Mouse (Mus musculus) embryo, embryonic 10 days (tissue): ENCODE measurements at regions not wholly inside any gene's neighbourhood (a gene's known extent, or its start where the extent isn't known, plus 50 kb on each side); places are given as distances from the start of the nearest gene placed in this dataset.
"Not testable (repeated sequence)": the region's sequence is repeated elsewhere in the genome, so short reads cannot be mapped to it uniquely, and the experiment has no call there.

Source experiments
- DNase-seq: peaks from one replicate; pipeline ENCODE4 v3.0.0-alpha.2; 2015; ENCODE audit warnings: low spot score

DNA sequence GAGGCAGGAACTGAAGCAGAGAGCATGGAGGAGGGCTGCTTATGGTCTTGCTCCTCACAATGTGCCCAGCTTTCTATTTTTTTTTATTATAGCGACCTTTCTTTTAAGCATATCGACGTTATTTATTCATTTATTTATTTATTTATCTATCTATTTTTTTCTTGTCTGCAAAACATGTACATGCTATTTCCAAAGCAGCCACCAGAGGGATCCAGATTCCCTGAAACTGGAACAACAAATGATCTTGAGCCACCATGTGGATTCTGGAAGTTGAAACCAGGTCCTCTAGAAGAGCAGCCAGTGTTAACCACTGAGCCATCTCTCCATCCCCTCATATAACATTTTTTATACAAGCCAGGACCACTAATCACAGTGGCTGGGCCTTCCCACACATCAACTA is 338.1 kb downstream of the Gm21863 start:
- DNase-seq, result not testable (repeated sequence)

DNA sequence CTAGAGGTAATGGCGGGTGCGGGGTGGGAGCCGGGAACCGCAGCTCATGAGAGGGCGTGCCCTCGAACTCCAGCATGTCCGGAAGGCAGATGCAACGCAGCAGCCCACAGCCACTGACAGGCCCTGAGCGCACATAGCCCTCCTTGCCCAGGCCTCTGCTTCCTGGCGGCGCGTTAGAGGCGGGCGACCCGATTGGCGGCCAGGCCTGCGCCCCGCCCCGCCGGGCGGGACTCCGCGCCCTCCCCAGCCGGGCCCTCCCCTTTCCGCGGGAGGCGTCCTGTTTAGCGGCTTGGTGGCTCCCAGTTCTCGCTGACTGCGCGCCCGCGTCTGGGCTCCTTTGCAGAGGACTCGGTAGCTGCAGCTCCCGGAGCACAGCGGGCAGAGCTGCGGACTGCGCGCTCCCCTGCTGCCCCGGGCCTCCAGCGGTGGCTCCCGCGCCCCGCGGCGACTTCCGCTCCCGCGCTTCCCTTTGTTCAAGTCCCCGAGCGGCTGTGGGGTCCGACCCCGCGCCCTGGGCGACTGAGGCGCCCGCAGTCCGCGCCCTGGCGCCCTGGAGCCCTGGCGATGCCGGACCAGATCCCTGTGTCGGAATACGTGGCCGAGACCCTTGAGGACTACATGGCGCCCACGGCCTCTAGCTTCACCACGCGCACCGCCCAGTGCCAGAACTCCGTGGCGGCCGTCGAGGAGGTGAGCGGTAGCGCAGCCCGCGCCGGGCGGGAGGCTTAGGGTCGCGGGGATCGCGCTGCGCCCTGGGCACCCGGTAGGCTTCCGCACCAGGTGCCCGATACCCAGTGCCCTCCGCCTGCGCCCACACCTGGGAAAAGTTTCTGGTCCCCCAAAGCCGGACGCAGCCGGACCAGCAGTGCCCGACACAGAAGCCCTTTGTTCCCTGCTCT is 357.9 kb downstream of the Gm21863 start:
- peak; percentile 3 for DNase-seq
